Mouse (Mus musculus) hindbrain, embryonic 10.5 days (tissue): ENCODE measurements around the gene Mei1. TPM values are rescaled to one million over a fixed set of nuclear protein-coding genes. Genes with fewer than 3 reads are reported as not detected.

ENCODE experiments used
- DNase-seq: peaks from one replicate; pipeline ENCODE4 v3.0.0-alpha.2; 2017; ENCODE audit warnings: low spot score
- H3K27ac ChIP-seq: fragments of 300-500 bp; sonication (generic); 2 replicates; pipeline ENCODE4 v1.5.1; 2016; ENCODE audit warnings: mild to moderate bottlenecking, moderate library complexity
- H3K27me3 ChIP-seq: fragments of 300-500 bp; sonication (generic); 2 replicates; pipeline ENCODE4 v1.6.1; 2016; ENCODE audit warnings: mild to moderate bottlenecking; ENCODE audit not compliant: poor library complexity, insufficient read depth, severe bottlenecking
- H3K36me3 ChIP-seq: fragments of 300-500 bp; sonication (generic); 2 replicates; pipeline ENCODE4 v1.6.1; 2016; ENCODE audit warnings: mild to moderate bottlenecking, moderate library complexity
- H3K4me1 ChIP-seq: fragments of 300-500 bp; sonication (generic); replicated peaks from 2 replicates; pipeline ENCODE4 v1.6.1; 2016; ENCODE audit warnings: mild to moderate bottlenecking
- H3K4me3 ChIP-seq: fragments of 300-500 bp; sonication (generic); 2 replicates; pipeline ENCODE4 v1.5.1; 2016; ENCODE audit warnings: mild to moderate bottlenecking, moderate library complexity
- H3K9me3 ChIP-seq: fragments of 300-500 bp; sonication (generic); 2 replicates; pipeline ENCODE4 v1.6.1; 2016; ENCODE audit warnings: mild to moderate bottlenecking, moderate library complexity
- WGBS: fragments of 180-500 bp; shearing (Covaris S2); methylation state at CpG from one replicate; pipeline ENCODE4 v1.1.7; 2016; 5-methylcytosine and 5-hydroxymethylcytosine counted together
- polyA plus RNA-seq: library from polyadenylated mRNA; unstranded; fragments of >200 nt; fragmentation: Nextera tagmentation; extraction: Ambion mirVana; gene quantifications from 2 replicates; pipeline ENCODE4 v1.2.1, GENCODE M21; 2016

Gene Mei1
- polyA plus RNA-seq, 1 experiment from 2014 or later, result not detected

- H3K36me3 ChIP-seq, result peaks cover 99% of the 10 kb centered on the region
- DNase-seq, result no peak
- no peak overlapping the region for H3K4me3 ChIP-seq
- H3K27me3 ChIP-seq, result no peaks in the 10 kb centered on the region
- no peak overlapping the region for H3K27ac ChIP-seq
- no peaks in the 10 kb centered on the region for H3K4me1 ChIP-seq
- H3K9me3 ChIP-seq, result peaks cover 10% of the 10 kb centered on the region; the same call in 1 of the 2 replicates
- 97% methylated on average over 9 of the region's 9 CpGs for WGBS
Observed at GRCm38 (mm10) chr15:82175091-82175490, 105.3 kb downstream of the Mei1 start.

Other genes starting within 250 kb of the Mei1 start
- 18.6 and 19.1 TPM in 2 replicates for gene Tob2, start 211.2 kb upstream of the Mei1 start, polyA plus RNA-seq
- 212 and 249 TPM in 2 replicates for gene Phf5a, start 198.1 kb upstream of the Mei1 start, polyA plus RNA-seq
- 157 and 175 TPM in 2 replicates for gene Aco2, start 197.7 kb upstream of the Mei1 start, polyA plus RNA-seq
- gene Polr3h, start 143.8 kb upstream of the Mei1 start, polyA plus RNA-seq, result 84.8 and 86.3 TPM in 2 replicates
- 13.8 and 33.7 TPM in 2 replicates for gene Csdc2, start 133.2 kb upstream of the Mei1 start, polyA plus RNA-seq
- gene Pmm1, start 109.1 kb upstream of the Mei1 start, polyA plus RNA-seq, result 37.3 and 39.0 TPM in 2 replicates
- not detected in 2 replicates for gene 1700029P11Rik, start 89.5 kb upstream of the Mei1 start, polyA plus RNA-seq
- gene Xrcc6, start 82.2 kb upstream of the Mei1 start, polyA plus RNA-seq, result 62.1 and 75.1 TPM in 2 replicates
- gene Desi1, start 36.1 kb upstream of the Mei1 start, polyA plus RNA-seq, result 36.4 and 39.7 TPM in 2 replicates
- 276 and 351 TPM in 2 replicates for gene Snu13, start 22.4 kb upstream of the Mei1 start, polyA plus RNA-seq
- gene 4930407I10Rik, start 10.8 kb upstream of the Mei1 start, polyA plus RNA-seq, result not detected in 2 replicates
- 19.6 and 23.4 TPM in 2 replicates for gene Ccdc134, start 57.9 kb downstream of the Mei1 start, polyA plus RNA-seq
- 211 and 242 TPM in 2 replicates for gene Srebf2, start 77.2 kb downstream of the Mei1 start, polyA plus RNA-seq
- 1.6 and 1.8 TPM in 2 replicates for gene Shisa8, start 142.8 kb downstream of the Mei1 start, polyA plus RNA-seq
- gene Tnfrsf13c, start 154.4 kb downstream of the Mei1 start, polyA plus RNA-seq, result 0.18 and 0.46 TPM in 2 replicates
- gene Cenpm, start 174.8 kb downstream of the Mei1 start, polyA plus RNA-seq, result 86.2 and 92.6 TPM in 2 replicates
- gene 1500009C09Rik, start 182.4 kb downstream of the Mei1 start, polyA plus RNA-seq, result 0.17 and 1.5 TPM in 2 replicates
- gene Sept3, start 204.9 kb downstream of the Mei1 start, polyA plus RNA-seq, result 72.8 and 111 TPM in 2 replicates
- gene Wbp2nl, start 229.0 kb downstream of the Mei1 start, polyA plus RNA-seq, result 0.19 TPM in 1 of 2 replicates, not detected in the other